Mouse (Mus musculus): ENCODE data around the gene March6. TPM values are rescaled to one million over a fixed set of nuclear protein-coding genes. Genes with fewer than 3 reads are reported as not detected.

Gene March6
- polyA plus RNA-seq, 1 experiment from 2014 or later: 40.7 TPM

- no peak overlapping the region for H3K4me2 ChIP-seq
- no peak overlapping the region for H3K27ac ChIP-seq
- H3K4me1 ChIP-seq (replicated peaks): 0 out of 2 replicates have a peak, but pooled peaks cover under 1% of the 10 kb centered on the region
- no peak overlapping the region for H3K4me3 ChIP-seq (replicated peaks)
- ATAC-seq (ENCODE audit: insufficient number of reproducible peaks, insufficient read depth, low FRiP score, low TSS enrichment, low read depth): no peak
- H3K27me3 ChIP-seq: no peaks in the 10 kb centered on the region
- no peak overlapping the region for H3K9ac ChIP-seq (replicated peaks)
- H3K36me3 ChIP-seq: no peaks in the 10 kb centered on the region
- no peaks in the 10 kb centered on the region for H3K9me3 ChIP-seq
- 51% methylated on average over 3 of the region's 3 CpGs for WGBS
These were observed 117.9 kb downstream of the March6 start for GRCm38 (mm10) chr15:31412933-31413332.

DNA sequence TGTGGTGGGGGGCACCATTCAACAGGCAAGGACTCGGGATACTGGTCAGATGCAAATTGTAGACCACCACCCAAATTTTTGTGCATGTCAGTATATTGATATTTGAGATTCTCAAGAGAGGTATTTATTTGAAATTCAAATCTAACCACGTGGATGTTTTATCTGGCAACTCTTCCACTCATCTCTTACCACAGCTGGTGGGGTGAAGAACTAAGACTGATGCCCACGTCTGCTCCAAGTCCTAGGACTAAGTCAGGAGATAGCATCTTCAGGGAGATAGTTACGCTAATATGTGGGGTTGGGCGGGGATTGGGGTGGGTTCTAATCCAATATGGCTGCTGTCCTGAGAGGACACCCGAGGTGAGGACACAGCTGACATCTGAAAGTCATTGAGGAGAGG, 118.4 kb downstream of the March6 start:
- Histone ChIP-seq H3K4me2 (no peak overlapping the region), H3K36me3 (no peaks in the 10 kb centered on the region), H3K4me1 (replicated peaks) (no peaks in the 10 kb centered on the region), H3K9me3 (no peaks in the 10 kb centered on the region), H3K9ac (replicated peaks) (no peak overlapping the region), H3K27ac (no peak overlapping the region), H3K4me3 (replicated peaks) (no peak overlapping the region), H3K27me3 (no peaks in the 10 kb centered on the region)
- no peak for ATAC-seq (ENCODE audit: insufficient number of reproducible peaks, insufficient read depth, low FRiP score, low TSS enrichment, low read depth)
- WGBS: 77% methylated on average over 6 of the region's 6 CpGs

GRCm38 (mm10) chr15:31407490-31407889, 123.4 kb downstream of the March6 start:
- no peak overlapping the region for H3K4me3 ChIP-seq (replicated peaks)
- H3K9ac ChIP-seq (replicated peaks): no peak overlapping the region
- no peak overlapping the region for H3K27ac ChIP-seq
- H3K4me1 ChIP-seq (replicated peaks): no peaks in the 10 kb centered on the region
- no peak for ATAC-seq (ENCODE audit: insufficient number of reproducible peaks, insufficient read depth, low FRiP score, low TSS enrichment, low read depth)
- WGBS: 75% methylated on average over 4 of the region's 4 CpGs
- no peaks in the 10 kb centered on the region for H3K27me3 ChIP-seq
- no peak overlapping the region for H3K4me2 ChIP-seq
- no peaks in the 10 kb centered on the region for H3K9me3 ChIP-seq
- H3K36me3 ChIP-seq: no peaks in the 10 kb centered on the region

DNA sequence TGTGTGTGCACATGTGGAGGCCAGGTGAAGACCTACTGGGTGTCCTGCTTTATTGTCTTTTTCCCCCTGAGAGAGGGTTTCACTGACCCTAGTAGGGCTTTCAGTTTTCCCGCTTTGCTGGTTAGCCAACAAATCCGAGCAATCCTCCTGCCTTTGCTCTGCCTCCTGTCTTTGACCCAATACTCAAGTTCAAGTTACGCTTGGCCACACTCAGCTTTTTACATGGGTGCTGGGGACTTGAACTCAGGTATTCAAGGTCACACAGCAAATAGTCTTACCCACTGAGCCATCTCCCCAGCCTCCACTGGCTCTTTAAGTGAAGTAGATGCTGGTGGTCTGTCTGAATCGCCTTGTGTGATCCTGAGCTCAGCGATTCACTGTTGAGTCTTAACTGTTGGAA, 124.0 kb downstream of the March6 start:
- Histone ChIP-seq H3K4me3 (replicated peaks) (no peak overlapping the region), H3K27ac (no peak overlapping the region), H3K4me1 (replicated peaks) (no peaks in the 10 kb centered on the region), H3K9ac (replicated peaks) (no peak overlapping the region), H3K27me3 (no peaks in the 10 kb centered on the region), H3K4me2 (no peak overlapping the region), H3K9me3 (no peaks in the 10 kb centered on the region), H3K36me3 (no peaks in the 10 kb centered on the region)
- ATAC-seq (ENCODE audit: insufficient number of reproducible peaks, insufficient read depth, low FRiP score, low TSS enrichment, low read depth): no peak
- 85% methylated on average over 5 of the region's 5 CpGs for WGBS

Other genes starting within 250 kb of the March6 start
- 0.20 and 0.73 TPM in 2 replicates for gene Ankrd33b, start 163.3 kb downstream of the March6 start, polyA plus RNA-seq (2016; fragmentation: Nextera tagmentation; extraction: Ambion mirVana)
- gene Ropn1l, start 77.3 kb downstream of the March6 start, polyA plus RNA-seq (2016; fragmentation: Nextera tagmentation; extraction: Ambion mirVana): 2.3 and 3.6 TPM in 2 replicates
- gene Cmbl, start 34.3 kb upstream of the March6 start, polyA plus RNA-seq (2016; fragmentation: Nextera tagmentation; extraction: Ambion mirVana): 0.55 and 0.65 TPM in 2 replicates
- gene Cct5, start 70.8 kb upstream of the March6 start, polyA plus RNA-seq (2016; fragmentation: Nextera tagmentation; extraction: Ambion mirVana): 585 and 607 TPM in 2 replicates
- gene Fam173b, start 70.8 kb upstream of the March6 start, polyA plus RNA-seq (2016; fragmentation: Nextera tagmentation; extraction: Ambion mirVana): 11.2 and 11.9 TPM in 2 replicates

Measured in limb, embryonic 12.5 days (tissue).